Mouse (Mus musculus): ENCODE data around the gene Rnf168. TPM values are rescaled to one million over a fixed set of nuclear protein-coding genes. Genes with fewer than 3 reads are reported as not detected.
"Not testable (repeated sequence)": the region's sequence is repeated elsewhere in the genome, so short reads cannot be mapped to it uniquely, and the experiment has no call there.

Rnf168 gene
- 0.71 and 0.79 TPM in 2 replicates for polyA plus RNA-seq (2012)

- TF ChIP-seq GATA1 (IDR thresholded peaks at IDR 0.05; ENCODE audit: low read length) (no peak), TAL1 (IDR thresholded peaks at IDR 0.05; ENCODE audit: low read length) (no peak)
These were observed at the start of gene Rnf168 for GRCm38 (mm10) chr16:32277308-32278256. Gene Rnf168 (plus strand): TSS chr16:32277459.

GRCm38 (mm10) chr16:32232050-32232449 is 45.2 kb upstream of the Rnf168 start:
- not testable (repeated sequence) for H3K4me3 ChIP-seq (replicated peaks); H3K9me3 ChIP-seq (ENCODE audit: control insufficient read depth, low read length); H3K4me1 ChIP-seq (ENCODE audit: control insufficient read depth); H3K27me3 ChIP-seq (ENCODE audit: control insufficient read depth)
- H3K36me3 ChIP-seq (ENCODE audit: control insufficient read depth) = peaks cover 62% of the 10 kb centered on the region

More at GRCm38 (mm10) chr16:32277308-32278256, at the start of gene Rnf168:
- H3K4me3 ChIP-seq (replicated peaks) = peak within 1 kb of the TSS; percentile 98
- peaks cover 37% of the 10 kb centered on the region for H3K36me3 ChIP-seq (ENCODE audit: control insufficient read depth)
- H3K4me1 ChIP-seq (ENCODE audit: control insufficient read depth) = peaks cover 50% of the 10 kb centered on the region
- H3K27me3 ChIP-seq (ENCODE audit: control insufficient read depth) = no peaks in the 10 kb centered on the region
- peaks cover 7% of the 10 kb centered on the region for H3K9me3 ChIP-seq (ENCODE audit: control insufficient read depth, low read length)

- H3K4me3 ChIP-seq (replicated peaks) = no peak overlapping the region
- no peaks in the 10 kb centered on the region for H3K9me3 ChIP-seq (ENCODE audit: control insufficient read depth, low read length)
- H3K27me3 ChIP-seq (ENCODE audit: control insufficient read depth) = no peaks in the 10 kb centered on the region
- TF ChIP-seq TAL1 (IDR thresholded peaks at IDR 0.05; ENCODE audit: low read length) (no peak), GATA1 (IDR thresholded peaks at IDR 0.05; ENCODE audit: low read length) (no peak)
- peaks cover 5% of the 10 kb centered on the region for H3K4me1 ChIP-seq (ENCODE audit: control insufficient read depth)
- H3K36me3 ChIP-seq (ENCODE audit: control insufficient read depth) = peaks cover 67% of the 10 kb centered on the region
These were observed 39.2 kb upstream of the Rnf168 start for GRCm38 (mm10) chr16:32237930-32238680.

GRCm38 (mm10) chr16:32239428-32240312 is 37.6 kb upstream of the Rnf168 start:
- H3K27me3 ChIP-seq (ENCODE audit: control insufficient read depth) = no peaks in the 10 kb centered on the region
- peaks cover 59% of the 10 kb centered on the region for H3K36me3 ChIP-seq (ENCODE audit: control insufficient read depth)
- H3K4me1 ChIP-seq (ENCODE audit: control insufficient read depth) = peaks cover 17% of the 10 kb centered on the region
- TF ChIP-seq TAL1 (IDR thresholded peaks at IDR 0.05; ENCODE audit: low read length) (no peak), GATA1 (IDR thresholded peaks at IDR 0.05; ENCODE audit: low read length) (no peak)
- no peak overlapping the region for H3K4me3 ChIP-seq (replicated peaks)
- no peaks in the 10 kb centered on the region for H3K9me3 ChIP-seq (ENCODE audit: control insufficient read depth, low read length)

- Histone ChIP-seq H3K9me3 (ENCODE audit: control insufficient read depth, low read length) (no peaks in the 10 kb centered on the region), H3K27me3 (ENCODE audit: control insufficient read depth) (no peaks in the 10 kb centered on the region), H3K36me3 (ENCODE audit: control insufficient read depth) (peaks cover 27% of the 10 kb centered on the region), H3K4me3 (replicated peaks) (no peak overlapping the region), H3K4me1 (ENCODE audit: control insufficient read depth) (peaks cover 44% of the 10 kb centered on the region)
- no peak for TF ChIP-seq TAL1 (IDR thresholded peaks at IDR 0.05; ENCODE audit: low read length)
- no peak for TF ChIP-seq GATA1 (IDR thresholded peaks at IDR 0.05; ENCODE audit: low read length)
These were observed 33.4 kb upstream of the Rnf168 start for GRCm38 (mm10) chr16:32243901-32244300.

GRCm38 (mm10) chr16:32246351-32246791 is 30.9 kb upstream of the Rnf168 start:
- Histone ChIP-seq H3K4me1 (ENCODE audit: control insufficient read depth) (peaks cover 55% of the 10 kb centered on the region), H3K9me3 (ENCODE audit: control insufficient read depth, low read length) (no peaks in the 10 kb centered on the region), H3K4me3 (replicated peaks) (peak overlapping the region; percentile 97), H3K27me3 (ENCODE audit: control insufficient read depth) (no peaks in the 10 kb centered on the region), H3K36me3 (ENCODE audit: control insufficient read depth) (peaks cover 22% of the 10 kb centered on the region)
- TF ChIP-seq GATA1 (IDR thresholded peaks at IDR 0.05; ENCODE audit: low read length) = no peak
- TF ChIP-seq TAL1 (IDR thresholded peaks at IDR 0.05; ENCODE audit: low read length) = no peak

- Histone ChIP-seq H3K36me3 (ENCODE audit: control insufficient read depth) (peaks cover 23% of the 10 kb centered on the region), H3K4me1 (ENCODE audit: control insufficient read depth) (peaks cover 53% of the 10 kb centered on the region), H3K9me3 (ENCODE audit: control insufficient read depth, low read length) (no peaks in the 10 kb centered on the region), H3K27me3 (ENCODE audit: control insufficient read depth) (no peaks in the 10 kb centered on the region), H3K4me3 (replicated peaks) (peak within 1 kb of the TSS; percentile 97)
- TF ChIP-seq GATA1 (IDR thresholded peaks at IDR 0.05; ENCODE audit: low read length) (no peak), TAL1 (IDR thresholded peaks at IDR 0.05; ENCODE audit: low read length) (no peak)
These were observed 30.3 kb upstream of the Rnf168 start, which contains the start of the genes Fbxo45 and Wdr53 for GRCm38 (mm10) chr16:32246952-32247370. Gene Fbxo45 (minus strand): TSS chr16:32247158. Gene Wdr53 (plus strand): TSS chr16:32247227.

- H3K4me1 ChIP-seq (ENCODE audit: control insufficient read depth) = not testable (repeated sequence)
These were observed 13.0 kb upstream of the Rnf168 start for GRCm38 (mm10) chr16:32264225-32264624.

More at GRCm38 (mm10) chr16:32264225-32264624, 13.0 kb upstream of the Rnf168 start:
- not testable (repeated sequence) for H3K36me3 ChIP-seq (ENCODE audit: control insufficient read depth); H3K9me3 ChIP-seq (ENCODE audit: control insufficient read depth, low read length); H3K4me3 ChIP-seq (replicated peaks); H3K27me3 ChIP-seq (ENCODE audit: control insufficient read depth)

Measured in erythroblast, embryonic 14.5 days (primary cell).